Mouse (Mus musculus) embryonic facial prominence, embryonic 15.5 days (tissue): ENCODE measurements around the gene Dnaaf5. TPM values are rescaled to one million over a fixed set of nuclear protein-coding genes. Genes with fewer than 3 reads are reported as not detected.
A peak's percentile ranks its signal among the peaks of the same experiment; 100 is the strongest.

Source experiments
- ATAC-seq: fragments of 200-750 bp; cut with Nextera tagmentation; 2 replicates; pipeline ENCODE4 v1.8.0; 2017; ENCODE audit warnings: low read depth, moderate TSS enrichment; ENCODE audit not compliant: insufficient number of reproducible peaks, low FRiP score, low TSS enrichment
- H3K27ac ChIP-seq: fragments of 300-500 bp; sonication (generic); replicated peaks from 2 replicates; pipeline ENCODE4 v1.5.1; 2015; ENCODE audit warnings: mild to moderate bottlenecking, inconsistent platforms
- H3K27me3 ChIP-seq: fragments of 300-500 bp; sonication (generic); 2 replicates; pipeline ENCODE4 v1.6.1; 2015; ENCODE audit warnings: inconsistent platforms
- H3K36me3 ChIP-seq: fragments of 300-500 bp; sonication (generic); 2 replicates; pipeline ENCODE4 v1.6.1; 2015; ENCODE audit warnings: mild to moderate bottlenecking, inconsistent platforms
- H3K4me1 ChIP-seq: fragments of 300-500 bp; sonication (generic); 2 replicates; pipeline ENCODE4 v1.6.1; 2015; ENCODE audit warnings: inconsistent platforms
- H3K4me2 ChIP-seq: fragments of 300-500 bp; sonication (generic); replicated peaks from 2 replicates; pipeline ENCODE4 v1.6.1; 2015; ENCODE audit warnings: mild to moderate bottlenecking, inconsistent platforms
- H3K4me3 ChIP-seq: fragments of 300-500 bp; sonication (generic); replicated peaks from 2 replicates; pipeline ENCODE4 v1.5.1; 2015; ENCODE audit warnings: mild to moderate bottlenecking, inconsistent platforms
- H3K9ac ChIP-seq: fragments of 300-500 bp; sonication (generic); 2 replicates; pipeline ENCODE4 v1.6.1; 2015; ENCODE audit warnings: inconsistent platforms
- H3K9me3 ChIP-seq: fragments of 300-500 bp; sonication (generic); replicated peaks from 2 replicates; pipeline ENCODE4 v1.6.1; 2016; ENCODE audit warnings: inconsistent platforms
- WGBS: fragments of 180-500 bp; shearing (Covaris S2); methylation state at CpG from one replicate; pipeline ENCODE4 v1.1.7; 2015; 5-methylcytosine and 5-hydroxymethylcytosine counted together
- polyA plus RNA-seq: library from polyadenylated mRNA; unstranded; fragments of >200 nt; fragmentation: Nextera tagmentation; extraction: Ambion mirVana; gene quantifications from 2 replicates; pipeline ENCODE4 v1.2.1, GENCODE M21; 2015

Gene Dnaaf5
- polyA plus RNA-seq, 1 experiment from 2014 or later = 12.7 TPM

- H3K4me3 ChIP-seq = no peak overlapping the region
- H3K4me2 ChIP-seq = no peak overlapping the region
- no peak overlapping the region for H3K9ac ChIP-seq
- peaks cover 22% of the 10 kb centered on the region; the same call in 1 of the 2 replicates for H3K4me1 ChIP-seq
- H3K9me3 ChIP-seq = no peaks in the 10 kb centered on the region
- no peak overlapping the region for H3K27ac ChIP-seq
- no peaks in the 10 kb centered on the region for H3K36me3 ChIP-seq
- 61% methylated on average over 5 of the region's 5 CpGs for WGBS
- ATAC-seq = no peak
- no peaks in the 10 kb centered on the region for H3K27me3 ChIP-seq
Measured at GRCm38 (mm10) chr5:139141326-139141725, 8.7 kb upstream of the Dnaaf5 start.

GRCm38 (mm10) chr5:139143890-139144289, 6.1 kb upstream of the Dnaaf5 start:
- Histone ChIP-seq H3K9ac (no peak overlapping the region), H3K9me3 (no peaks in the 10 kb centered on the region), H3K36me3 (no peaks in the 10 kb centered on the region), H3K27ac (no peak overlapping the region), H3K4me2 (no peak overlapping the region), H3K27me3 (no peaks in the 10 kb centered on the region), H3K4me3 (no peak overlapping the region), H3K4me1 (peaks cover 20% of the 10 kb centered on the region)
- 70% methylated on average over 3 of the region's 3 CpGs for WGBS
- no peak for ATAC-seq

GRCm38 (mm10) chr5:139145726-139146125, 4.3 kb upstream of the Dnaaf5 start:
- H3K27me3 ChIP-seq = no peaks in the 10 kb centered on the region
- H3K36me3 ChIP-seq = no peaks in the 10 kb centered on the region
- H3K4me1 ChIP-seq = peaks cover 23% of the 10 kb centered on the region
- 86% methylated on average over 4 of the region's 4 CpGs for WGBS
- ATAC-seq = no peak
- no peaks in the 10 kb centered on the region for H3K9me3 ChIP-seq
- H3K4me2 ChIP-seq = no peak overlapping the region
- no peak overlapping the region for H3K9ac ChIP-seq
- H3K4me3 ChIP-seq = no peak overlapping the region
- no peak overlapping the region for H3K27ac ChIP-seq

- ATAC-seq = no peak
- Histone ChIP-seq H3K27me3 (no peaks in the 10 kb centered on the region), H3K9me3 (no peaks in the 10 kb centered on the region), H3K4me3 (no peak overlapping the region), H3K9ac (no peak overlapping the region), H3K4me1 (peaks cover 31% of the 10 kb centered on the region), H3K27ac (no peak overlapping the region), H3K36me3 (no peaks in the 10 kb centered on the region), H3K4me2 (no peak overlapping the region)
- WGBS = 79% methylated on average over 11 of the region's 11 CpGs
Measured at GRCm38 (mm10) chr5:139146476-139147075, 3.4 kb upstream of the Dnaaf5 start.

GRCm38 (mm10) chr5:139147178-139148078, 2.6 kb upstream of the Dnaaf5 start:
- 85% methylated on average over 14 of the region's 14 CpGs for WGBS
- Histone ChIP-seq H3K36me3 (0 out of 2 replicates have a peak, but pooled peaks cover 8% of the 10 kb centered on the region), H3K9me3 (no peaks in the 10 kb centered on the region), H3K27ac (no peak overlapping the region), H3K4me3 (no peak overlapping the region), H3K4me1 (peaks cover 35% of the 10 kb centered on the region), H3K9ac (no peak overlapping the region), H3K27me3 (no peaks in the 10 kb centered on the region), H3K4me2 (no peak overlapping the region)
- no peak for ATAC-seq

- H3K4me2 ChIP-seq = peak overlapping the region; percentile 58
- peaks cover 25% of the 10 kb centered on the region for H3K36me3 ChIP-seq
- H3K4me3 ChIP-seq = peak overlapping the region; percentile 65
- H3K27ac ChIP-seq = peak overlapping the region; percentile 74
- no peaks in the 10 kb centered on the region for H3K27me3 ChIP-seq
- WGBS = 27% methylated on average over 11 of the region's 11 CpGs
- no peaks in the 10 kb centered on the region for H3K9me3 ChIP-seq
- ATAC-seq = peak; percentile 30
- peaks cover 35% of the 10 kb centered on the region for H3K4me1 ChIP-seq
- H3K9ac ChIP-seq = no peak overlapping the region
Measured at GRCm38 (mm10) chr5:139149006-139149672, 884 bp upstream of the Dnaaf5 start.

GRCm38 (mm10) chr5:139150603-139151031, 594 bp downstream of the Dnaaf5 start:
- under 1% methylated on average over 41 of the region's 45 CpGs for WGBS
- H3K27ac ChIP-seq = 0 out of 2 replicates have a peak overlapping the region, but pooled peaks have one; percentile 40
- H3K4me2 ChIP-seq = peak overlapping the region; percentile 90
- H3K36me3 ChIP-seq = peaks cover 39% of the 10 kb centered on the region
- no peaks in the 10 kb centered on the region for H3K9me3 ChIP-seq
- H3K4me1 ChIP-seq = peaks cover 35% of the 10 kb centered on the region
- no peaks in the 10 kb centered on the region for H3K27me3 ChIP-seq
- H3K9ac ChIP-seq = peak overlapping the region; percentile 58
- H3K4me3 ChIP-seq = peak overlapping the region; percentile 65
- no peak for ATAC-seq

- Histone ChIP-seq H3K4me3 (no peak overlapping the region), H3K36me3 (peaks cover 49% of the 10 kb centered on the region), H3K9me3 (no peaks in the 10 kb centered on the region), H3K9ac (no peak overlapping the region), H3K27me3 (no peaks in the 10 kb centered on the region), H3K27ac (no peak overlapping the region), H3K4me1 (no peaks in the 10 kb centered on the region), H3K4me2 (no peak overlapping the region)
- WGBS = 85% methylated on average over 8 of the region's 8 CpGs
- ATAC-seq = no peak
Measured at GRCm38 (mm10) chr5:139160899-139161298, 10.9 kb downstream of the Dnaaf5 start.

GRCm38 (mm10) chr5:139161632-139162031, 11.6 kb downstream of the Dnaaf5 start:
- Histone ChIP-seq H3K27ac (no peak overlapping the region), H3K4me2 (no peak overlapping the region), H3K9me3 (no peaks in the 10 kb centered on the region), H3K27me3 (no peaks in the 10 kb centered on the region), H3K4me1 (no peaks in the 10 kb centered on the region), H3K36me3 (peaks cover 50% of the 10 kb centered on the region), H3K9ac (no peak overlapping the region), H3K4me3 (no peak overlapping the region)
- WGBS = 90% methylated on average over 10 of the region's 10 CpGs
- no peak for ATAC-seq

- 88% methylated on average over 6 of the region's 6 CpGs for WGBS
- H3K4me3 ChIP-seq = no peak overlapping the region
- H3K9me3 ChIP-seq = no peaks in the 10 kb centered on the region
- H3K27me3 ChIP-seq = no peaks in the 10 kb centered on the region
- H3K4me1 ChIP-seq = no peaks in the 10 kb centered on the region
- no peak overlapping the region for H3K9ac ChIP-seq
- peaks cover 90% of the 10 kb centered on the region for H3K36me3 ChIP-seq
- no peak overlapping the region for H3K4me2 ChIP-seq
- ATAC-seq = no peak
- H3K27ac ChIP-seq = no peak overlapping the region
Measured at GRCm38 (mm10) chr5:139166781-139167361, 16.8 kb downstream of the Dnaaf5 start.

GRCm38 (mm10) chr5:139167548-139167947, 17.5 kb downstream of the Dnaaf5 start:
- H3K9me3 ChIP-seq = no peaks in the 10 kb centered on the region
- H3K4me3 ChIP-seq = no peak overlapping the region
- H3K4me1 ChIP-seq = no peaks in the 10 kb centered on the region
- H3K27ac ChIP-seq = no peak overlapping the region
- no peaks in the 10 kb centered on the region for H3K27me3 ChIP-seq
- ATAC-seq = no peak
- H3K9ac ChIP-seq = no peak overlapping the region
- 80% methylated on average over 1 of the region's 1 CpGs for WGBS
- H3K4me2 ChIP-seq = no peak overlapping the region
- peaks cover 90% of the 10 kb centered on the region for H3K36me3 ChIP-seq
